Mouse (Mus musculus) liver, embryonic 12.5 days (tissue): Measurements from ENCODE around the gene Gp9. TPM values are rescaled to one million over a fixed set of nuclear protein-coding genes. Genes with fewer than 3 reads are reported as not detected.

Experiments
- ATAC-seq: fragments of 200-750 bp; cut with Nextera tagmentation; 2 replicates; pipeline ENCODE4 v1.8.0; 2017; ENCODE audit warnings: moderate number of reproducible peaks, mild to moderate bottlenecking, moderate library complexity
- H3K27ac ChIP-seq: fragments of 300-500 bp; sonication (generic); 2 replicates; pipeline ENCODE4 v1.5.1; 2016; ENCODE audit warnings: mild to moderate bottlenecking
- H3K27me3 ChIP-seq: fragments of 300-500 bp; sonication (generic); replicated peaks from 2 replicates; pipeline ENCODE4 v1.6.1; 2016; ENCODE audit warnings: mild to moderate bottlenecking, moderate library complexity
- H3K36me3 ChIP-seq: fragments of 300-500 bp; sonication (generic); 2 replicates; pipeline ENCODE4 v1.6.1; 2016; ENCODE audit warnings: mild to moderate bottlenecking, moderate library complexity
- H3K4me1 ChIP-seq: fragments of 300-500 bp; sonication (generic); 2 replicates; pipeline ENCODE4 v1.6.1; 2016
- H3K4me2 ChIP-seq: fragments of 300-500 bp; sonication (generic); 2 replicates; pipeline ENCODE4 v1.6.1; 2016; ENCODE audit warnings: mild to moderate bottlenecking, moderate library complexity
- H3K4me3 ChIP-seq: fragments of 300-500 bp; sonication (generic); 2 replicates; pipeline ENCODE4 v1.5.1; 2016; ENCODE audit warnings: mild to moderate bottlenecking, moderate library complexity
- H3K9ac ChIP-seq: fragments of 300-500 bp; sonication (generic); 2 replicates; pipeline ENCODE4 v1.6.1; 2016; ENCODE audit warnings: mild to moderate bottlenecking, moderate library complexity
- H3K9me3 ChIP-seq: fragments of 300-500 bp; sonication (generic); replicated peaks from 2 replicates; pipeline ENCODE4 v1.6.1; 2016; ENCODE audit warnings: mild to moderate bottlenecking, moderate library complexity
- WGBS: fragments of 180-500 bp; shearing (Covaris S2); methylation state at CpG from one replicate; pipeline ENCODE4 v1.1.7; 2016; ENCODE audit not compliant: insufficient replicate concordance; 5-methylcytosine and 5-hydroxymethylcytosine counted together
- polyA plus RNA-seq: library from polyadenylated mRNA; unstranded; fragments of >200 nt; fragmentation: Nextera tagmentation; extraction: Ambion mirVana; gene quantifications from 2 replicates; pipeline ENCODE4 v1.2.1, GENCODE M21; 2016

The Gp9 gene
- polyA plus RNA-seq, 1 experiment from 2014 or later = 44.2 TPM

DNA sequence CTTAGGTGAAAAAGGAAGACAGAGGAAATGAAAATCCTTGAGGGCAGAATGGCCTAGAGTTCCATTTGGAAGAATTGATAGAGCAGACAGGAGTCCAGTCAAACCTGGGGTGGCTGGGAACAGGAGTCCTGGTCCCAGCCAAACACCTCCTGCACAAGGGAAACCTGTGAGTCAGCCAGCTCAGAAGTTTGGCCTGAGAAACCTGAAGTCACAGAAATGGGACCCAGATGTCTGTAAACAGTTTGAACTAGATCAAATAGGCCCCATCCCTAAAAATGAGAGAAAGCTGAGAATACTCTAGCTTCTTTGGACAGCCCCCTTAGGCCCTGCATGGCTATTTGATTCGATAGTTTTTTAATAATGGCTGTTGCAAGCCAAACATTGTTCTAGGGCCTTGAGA is 34.8 kb downstream of the Gp9 start:
- ATAC-seq = no peak
- peak overlapping the region; percentile 93 for H3K9ac ChIP-seq

DNA sequence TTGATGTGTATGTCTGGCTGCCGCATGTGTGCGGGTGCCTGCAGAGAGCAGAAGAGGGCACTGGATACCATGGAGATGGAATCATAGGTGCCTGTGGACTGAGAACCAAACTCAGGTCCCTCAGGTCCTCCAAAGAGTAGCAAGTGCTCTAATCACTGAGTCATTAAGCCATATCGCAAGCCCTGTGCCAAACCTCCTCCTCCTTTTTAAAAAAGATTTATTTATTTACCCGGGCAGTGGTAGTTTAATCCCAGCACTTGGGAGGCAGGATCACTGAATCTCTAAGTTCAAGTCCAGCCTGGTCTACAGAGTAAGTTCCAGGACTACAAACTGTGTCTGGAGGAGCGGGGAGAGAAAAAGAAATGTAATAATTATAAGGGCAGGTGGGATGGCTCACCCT is 36.6 kb downstream of the Gp9 start:
- Histone ChIP-seq H3K4me2 (no peak overlapping the region), H3K4me3 (no peak overlapping the region), H3K4me1 (peaks cover 34% of the 10 kb centered on the region), H3K27me3 (no peaks in the 10 kb centered on the region), H3K36me3 (peaks cover 62% of the 10 kb centered on the region), H3K27ac (no peak overlapping the region), H3K9me3 (no peaks in the 10 kb centered on the region), H3K9ac (no peak overlapping the region)
- WGBS = 85% methylated on average over 5 of the region's 5 CpGs
- no peak for ATAC-seq

More for the DNA sequence above, 34.8 kb downstream of the Gp9 start:
- no peaks in the 10 kb centered on the region for H3K27me3 ChIP-seq
- no peaks in the 10 kb centered on the region for H3K9me3 ChIP-seq
- peak overlapping the region; percentile 72 for H3K4me3 ChIP-seq
- WGBS = 90% methylated on average over 1 of the region's 1 CpGs
- peaks cover 52% of the 10 kb centered on the region for H3K4me1 ChIP-seq
- peak overlapping the region; percentile 98 for H3K27ac ChIP-seq
- peaks cover 49% of the 10 kb centered on the region for H3K36me3 ChIP-seq
- H3K4me2 ChIP-seq = peak overlapping the region; percentile 86

DNA sequence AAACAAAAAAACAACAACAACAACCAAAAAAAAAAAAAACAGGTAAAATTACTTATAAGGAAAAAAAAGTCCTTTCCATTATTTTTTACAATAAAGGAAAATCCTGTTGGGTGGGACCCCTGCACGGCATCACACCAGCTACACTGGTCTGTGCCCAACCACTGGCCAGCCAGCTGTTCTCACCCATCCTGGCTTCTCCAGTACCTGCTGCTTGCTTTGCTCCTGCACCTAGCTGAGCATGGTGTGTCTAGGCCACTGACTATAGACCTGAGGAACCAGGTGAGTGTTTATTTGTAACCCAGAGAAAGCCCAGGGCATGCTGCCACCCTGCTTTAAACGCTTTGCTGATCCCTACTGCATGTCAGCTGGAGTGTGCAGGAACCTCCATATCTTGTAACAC is 42.5 kb downstream of the Gp9 start:
- no peak overlapping the region for H3K9ac ChIP-seq
- WGBS = 84% methylated on average over 2 of the region's 2 CpGs
- H3K36me3 ChIP-seq = peaks cover 100% of the 10 kb centered on the region
- ATAC-seq = no peak
- peaks cover 8% of the 10 kb centered on the region; the same call in 1 of the 2 replicates for H3K4me1 ChIP-seq
- no peak overlapping the region for H3K27ac ChIP-seq
- H3K9me3 ChIP-seq = no peaks in the 10 kb centered on the region
- H3K4me3 ChIP-seq = no peak overlapping the region
- no peak overlapping the region for H3K4me2 ChIP-seq
- H3K27me3 ChIP-seq = no peaks in the 10 kb centered on the region

Other genes with a start within 250 kb of the Gp9 start
- 5.2 and 5.4 TPM in 2 replicates for gene Arhgap25, start 244.8 kb upstream of the Gp9 start, polyA plus RNA-seq
- 4.3 and 4.8 TPM in 2 replicates for gene Prokr1, start 187.3 kb upstream of the Gp9 start, polyA plus RNA-seq
- gene Aplf, start 105.9 kb upstream of the Gp9 start, polyA plus RNA-seq = 18.9 and 19.0 TPM in 2 replicates
- gene Efcc1, start 47.2 kb upstream of the Gp9 start, polyA plus RNA-seq = 0.51 and 0.63 TPM in 2 replicates
- 28.6 and 30.5 TPM in 2 replicates for gene Rab43, start 34.1 kb downstream of the Gp9 start, polyA plus RNA-seq
- gene Gm45140, start 57.7 kb downstream of the Gp9 start, polyA plus RNA-seq = 5.0 and 7.1 TPM in 2 replicates
- gene Isy1, start 60.7 kb downstream of the Gp9 start, polyA plus RNA-seq = 59.5 and 62.4 TPM in 2 replicates
- gene Cnbp, start 73.0 kb downstream of the Gp9 start, polyA plus RNA-seq = 896 and 933 TPM in 2 replicates
- gene Copg1, start 109.7 kb downstream of the Gp9 start, polyA plus RNA-seq = 79.2 and 85.0 TPM in 2 replicates
- gene Hmces, start 135.9 kb downstream of the Gp9 start, polyA plus RNA-seq = 27.0 and 27.5 TPM in 2 replicates
- 14.1 and 15.3 TPM in 2 replicates for gene H1fx, start 203.6 kb downstream of the Gp9 start, polyA plus RNA-seq